Mouse (Mus musculus): ENCODE data around the gene Rnf149. TPM values are rescaled to one million over a fixed set of nuclear protein-coding genes. Genes with fewer than 3 reads are reported as not detected.
"Not testable (repeated sequence)": the region's sequence is repeated elsewhere in the genome, so short reads cannot be mapped to it uniquely, and the experiment has no call there.

Rnf149 gene
- 10 to 100 TPM; 31.2 to 34.2 TPM for total RNA-seq (2021)
- long read RNA-seq, experiment 1, transcript Rnf149-201 (7 exons, 2,492 nt): major isoform, 40 of 54 reads
- long read RNA-seq, experiment 1, partial matches to known transcripts: 2 of 54 reads
- long read RNA-seq, experiment 1, other reads (novel, unspliced or antisense): 12 of 54 reads
- long read RNA-seq, experiment 2, transcript Rnf149-201 (7 exons, 2,492 nt): major isoform, 40 of 47 reads
- long read RNA-seq, experiment 2, partial matches to known transcripts: 3 of 47 reads
- long read RNA-seq, experiment 2, other reads (novel, unspliced or antisense): 4 of 47 reads

GRCm38 (mm10) chr1:39577253-39577705 lies at the start of gene Rnf149:
TSS of gene Rnf149 (minus strand) at chr1:39577405.
- peak; percentile 97 for DNase-seq (ENCODE audit: low spot score in 2 of 2)

GRCm38 (mm10) chr1:39625491-39625890 lies 48.3 kb upstream of the Rnf149 start:
- no peak for DNase-seq (ENCODE audit: low spot score in 2 of 2)

- DNase-seq (ENCODE audit: low spot score in 2 of 2): no peak
Measured at GRCm38 (mm10) chr1:39623729-39624128, 46.5 kb upstream of the Rnf149 start.

GRCm38 (mm10) chr1:39623106-39623505 lies 45.9 kb upstream of the Rnf149 start:
- DNase-seq (ENCODE audit: low spot score in 2 of 2): no peak

- no peak for DNase-seq (ENCODE audit: low spot score in 2 of 2)
Measured at GRCm38 (mm10) chr1:39618524-39618923, 41.3 kb upstream of the Rnf149 start.

GRCm38 (mm10) chr1:39615526-39615925 lies 38.3 kb upstream of the Rnf149 start:
- no peak for DNase-seq (ENCODE audit: low spot score in 2 of 2)

- peak; percentile 50 to 70 for DNase-seq (ENCODE audit: low spot score in 2 of 2)
Measured at GRCm38 (mm10) chr1:39614462-39615279, 37.5 kb upstream of the Rnf149 start.

- DNase-seq (ENCODE audit: low spot score in 2 of 2): no peak
Measured at GRCm38 (mm10) chr1:39613061-39613460, 35.9 kb upstream of the Rnf149 start.

GRCm38 (mm10) chr1:39612491-39612890 lies 35.3 kb upstream of the Rnf149 start:
- no peak for DNase-seq (ENCODE audit: low spot score in 2 of 2)

GRCm38 (mm10) chr1:39608534-39608933 lies 31.3 kb upstream of the Rnf149 start:
- DNase-seq (ENCODE audit: low spot score in 2 of 2): no peak

- no peak for DNase-seq (ENCODE audit: low spot score in 2 of 2)
Measured at GRCm38 (mm10) chr1:39602477-39602876, 25.3 kb upstream of the Rnf149 start.

- peak in 1 of 2 experiments; percentile 30 for DNase-seq (ENCODE audit: low spot score in 2 of 2)
Measured at GRCm38 (mm10) chr1:39598726-39599125, 21.5 kb upstream of the Rnf149 start.

- DNase-seq (ENCODE audit: low spot score in 2 of 2): not testable (repeated sequence)
Measured at GRCm38 (mm10) chr1:39597135-39597534, 19.9 kb upstream of the Rnf149 start.

GRCm38 (mm10) chr1:39593836-39594235 lies 16.6 kb upstream of the Rnf149 start:
- no peak for DNase-seq (ENCODE audit: low spot score in 2 of 2)

GRCm38 (mm10) chr1:39592090-39592489 lies 14.9 kb upstream of the Rnf149 start:
- DNase-seq (ENCODE audit: low spot score in 2 of 2): no peak

GRCm38 (mm10) chr1:39591557-39591956 lies 14.4 kb upstream of the Rnf149 start:
- DNase-seq (ENCODE audit: low spot score in 2 of 2): not testable (repeated sequence)

- DNase-seq (ENCODE audit: low spot score in 2 of 2): no peak
Measured at GRCm38 (mm10) chr1:39590193-39590592, 13.0 kb upstream of the Rnf149 start.

- no peak for DNase-seq (ENCODE audit: low spot score in 2 of 2)
Measured at GRCm38 (mm10) chr1:39585416-39585815, 8.2 kb upstream of the Rnf149 start.

- DNase-seq (ENCODE audit: low spot score in 2 of 2): no peak
Measured at GRCm38 (mm10) chr1:39583173-39583572, 6.0 kb upstream of the Rnf149 start.

- DNase-seq (ENCODE audit: low spot score in 2 of 2): no peak
Measured at GRCm38 (mm10) chr1:39581215-39581614, 4.0 kb upstream of the Rnf149 start.

- no peak for DNase-seq (ENCODE audit: low spot score in 2 of 2)
Measured at GRCm38 (mm10) chr1:39579139-39579538, 1.9 kb upstream of the Rnf149 start.

- no peak for DNase-seq (ENCODE audit: low spot score in 2 of 2)
Measured at GRCm38 (mm10) chr1:39578446-39578845, 1.2 kb upstream of the Rnf149 start.
